Mouse (Mus musculus) ovary, postnatal 36 days (tissue): Measurements from ENCODE around the gene Rpl34.
A peak's percentile ranks its signal among the peaks of the same experiment; 100 is the strongest.

Experiments
- DNase-seq: peaks from one replicate; pipeline ENCODE4 v3.0.0; 2022; ENCODE audit warnings: low spot score, mixed read lengths

Rpl34 gene

GRCm38 (mm10) chr3:130712891-130713290 is 17.3 kb downstream of the Rpl34 start:
- no peak for DNase-seq

DNA sequence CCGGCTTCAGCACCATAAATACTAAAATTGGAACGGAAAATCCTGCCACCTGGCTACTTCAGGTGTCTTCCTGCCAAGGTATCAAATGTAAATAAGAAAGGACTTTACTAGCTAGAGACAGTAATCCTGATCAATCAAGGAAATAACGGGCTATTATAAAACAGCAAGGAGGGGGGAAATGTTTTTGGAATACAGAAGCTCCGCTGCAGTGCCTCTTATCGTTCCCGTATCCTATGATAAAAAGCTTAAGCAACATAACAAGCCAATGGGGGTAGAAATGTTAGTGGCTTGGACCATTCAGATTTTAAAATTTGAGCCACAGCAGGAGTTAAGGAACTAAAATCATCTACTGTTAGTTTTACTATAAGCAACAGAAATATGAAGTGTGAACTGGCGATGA is 20.1 kb downstream of the Rpl34 start:
- no peak for DNase-seq

DNA sequence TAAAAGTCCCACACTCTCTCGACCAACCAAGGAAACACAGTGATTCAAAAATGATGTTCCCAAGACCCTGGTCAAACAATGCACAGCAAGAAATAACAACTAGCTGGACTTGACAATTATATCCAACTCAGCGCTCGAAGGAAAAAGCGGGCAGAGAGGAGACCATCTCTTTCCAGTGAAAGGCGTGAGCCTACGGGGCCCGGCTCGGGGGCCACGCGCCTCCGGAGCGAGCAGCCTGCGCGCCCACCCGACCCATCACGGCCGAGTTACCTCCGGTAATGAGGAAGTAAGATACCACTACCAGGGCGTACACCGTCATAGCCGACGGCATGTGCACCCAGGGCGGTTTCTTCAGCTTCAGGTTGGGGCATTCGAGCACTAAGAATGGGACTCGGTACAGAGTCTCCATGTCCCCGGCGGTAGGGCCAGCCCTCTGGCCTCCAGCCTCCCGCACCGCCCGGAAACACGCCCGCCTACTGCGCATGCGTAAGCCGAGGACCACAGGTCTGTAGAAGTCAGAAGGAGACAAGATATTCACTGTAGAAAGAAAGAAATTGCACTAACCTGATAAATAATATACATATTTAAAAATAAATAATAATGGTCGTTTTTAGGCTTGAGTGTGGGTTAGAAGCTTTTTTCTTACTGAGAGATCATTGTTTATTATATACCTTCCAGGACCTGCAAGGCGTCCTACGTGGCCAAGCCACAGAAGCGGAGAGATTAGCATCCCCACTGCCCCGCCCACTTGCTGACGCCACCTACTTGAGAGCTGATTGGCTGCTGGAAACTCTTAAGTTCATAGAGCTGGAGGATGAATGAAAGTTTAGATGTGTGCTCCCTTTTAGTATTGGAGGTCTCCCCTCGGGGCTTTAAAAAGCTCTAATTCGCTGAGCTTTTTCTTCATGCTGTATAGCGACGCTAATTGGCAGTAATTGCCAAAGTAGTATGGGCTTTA is 21.0 kb downstream of the Rpl34 start, which contains the start of gene Ostc:
TSS of gene Ostc (minus strand) at position 478 of the 958 bp plus-strand sequence.
- DNase-seq = peak; percentile 91

DNA sequence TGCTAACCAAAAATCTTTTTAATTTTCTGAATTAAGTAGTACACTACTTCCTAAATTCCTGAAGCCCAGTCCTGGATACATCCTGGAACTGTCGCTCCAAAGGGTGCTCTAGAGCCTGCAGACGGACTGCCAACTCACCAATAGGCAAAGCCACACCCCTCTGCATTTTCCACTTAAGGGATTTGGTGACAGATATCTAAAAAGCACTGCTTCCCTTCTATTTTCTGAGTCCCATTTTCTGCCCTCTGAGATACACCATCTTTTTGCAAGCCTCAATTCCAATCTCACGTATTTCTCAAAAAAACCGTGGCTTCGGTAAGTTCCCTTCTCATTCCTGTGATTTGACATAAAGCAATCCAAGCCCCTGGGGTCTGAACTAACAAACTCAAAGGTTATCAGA is 21.7 kb downstream of the Rpl34 start:
- DNase-seq = no peak

DNA sequence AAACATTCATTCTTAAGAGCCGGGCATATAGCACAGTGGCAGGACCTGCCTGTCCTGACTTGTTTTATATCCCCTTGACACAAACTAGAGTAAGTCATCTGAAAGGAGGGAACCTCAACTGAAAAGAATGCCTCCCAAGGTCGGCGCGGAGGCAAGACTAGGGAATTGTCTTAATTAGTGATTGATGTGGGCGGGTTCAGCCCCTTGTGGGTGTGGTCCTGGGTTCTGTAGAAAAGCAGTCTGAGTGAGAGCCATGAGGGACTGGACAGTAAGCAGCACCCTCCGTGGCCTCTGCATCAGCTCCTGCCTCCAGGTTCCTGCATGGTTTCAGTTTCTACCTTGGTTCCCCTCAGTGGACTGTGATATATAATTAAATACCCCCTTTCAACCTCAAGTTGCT is 27.9 kb downstream of the Rpl34 start:
- no peak for DNase-seq

GRCm38 (mm10) chr3:130697622-130698021 is 32.6 kb downstream of the Rpl34 start:
- DNase-seq = no peak

GRCm38 (mm10) chr3:130694705-130695104 is 35.5 kb downstream of the Rpl34 start:
- DNase-seq = no peak

- no peak for DNase-seq
Measured at GRCm38 (mm10) chr3:130694041-130694593, 36.1 kb downstream of the Rpl34 start.

DNA sequence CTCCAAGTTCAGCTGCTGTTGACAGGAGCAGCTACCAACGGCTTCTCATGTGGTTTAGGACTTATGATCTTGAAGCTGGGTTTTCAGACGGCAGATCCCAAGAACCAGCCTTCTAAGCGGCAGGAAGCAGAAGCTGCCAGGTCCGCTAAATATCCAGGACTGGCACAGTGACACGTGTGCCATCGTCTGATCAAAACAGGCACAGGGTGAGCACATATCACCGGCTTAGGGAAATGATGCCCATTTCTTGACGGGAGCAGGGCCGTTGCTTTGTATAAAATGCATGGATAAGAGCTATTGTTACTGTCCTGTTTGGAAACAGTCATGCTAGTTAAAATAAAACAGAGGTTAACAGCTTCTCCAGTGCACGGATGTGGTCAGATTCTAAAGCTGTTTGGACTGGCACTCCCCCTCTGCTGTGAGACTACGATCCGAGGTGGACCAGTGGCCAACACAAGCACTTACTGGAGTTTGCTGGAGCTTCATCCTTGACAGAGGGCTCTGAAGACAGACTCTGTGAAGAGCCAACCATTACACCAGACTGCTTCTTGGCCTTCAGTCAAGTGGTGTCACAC is 38.5 kb downstream of the Rpl34 start:
- DNase-seq = no peak

DNA sequence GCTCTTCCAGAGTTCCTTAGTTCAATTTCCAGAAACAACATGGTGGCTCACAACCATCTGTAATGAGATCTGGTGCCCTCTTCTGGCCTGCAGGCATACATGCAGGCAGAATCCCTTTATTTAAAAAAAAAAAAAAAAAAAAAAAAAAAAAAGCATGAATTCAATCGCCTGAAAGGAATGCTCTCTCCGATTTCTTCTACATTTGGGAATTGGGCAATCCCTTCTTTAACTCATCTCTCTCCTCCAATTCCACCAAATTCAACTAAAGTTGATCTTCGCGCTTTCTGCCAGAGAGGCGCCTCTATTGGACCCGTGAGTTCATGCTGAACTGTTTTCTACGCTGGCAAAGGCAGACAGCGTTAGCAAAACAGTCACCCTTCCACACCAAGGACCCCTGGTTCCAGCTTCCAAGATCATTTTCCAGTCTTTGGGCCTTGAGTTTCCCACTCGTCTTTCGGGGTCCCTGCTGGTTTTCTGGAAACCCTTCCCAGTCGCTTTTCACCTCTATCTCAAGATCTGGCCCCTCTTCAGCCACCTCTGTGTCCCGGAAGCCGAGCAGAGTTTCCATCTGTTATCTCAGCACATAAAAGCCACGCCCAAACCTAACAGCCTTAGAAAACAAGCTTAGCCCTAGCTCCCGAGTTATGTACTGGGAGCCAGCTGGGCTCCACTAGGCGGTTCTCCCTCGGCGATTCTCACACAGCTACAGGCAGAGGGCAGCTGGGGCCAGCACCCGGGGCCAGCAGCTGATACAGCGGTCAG is 39.2 kb downstream of the Rpl34 start:
- peak; percentile 26 for DNase-seq

DNA sequence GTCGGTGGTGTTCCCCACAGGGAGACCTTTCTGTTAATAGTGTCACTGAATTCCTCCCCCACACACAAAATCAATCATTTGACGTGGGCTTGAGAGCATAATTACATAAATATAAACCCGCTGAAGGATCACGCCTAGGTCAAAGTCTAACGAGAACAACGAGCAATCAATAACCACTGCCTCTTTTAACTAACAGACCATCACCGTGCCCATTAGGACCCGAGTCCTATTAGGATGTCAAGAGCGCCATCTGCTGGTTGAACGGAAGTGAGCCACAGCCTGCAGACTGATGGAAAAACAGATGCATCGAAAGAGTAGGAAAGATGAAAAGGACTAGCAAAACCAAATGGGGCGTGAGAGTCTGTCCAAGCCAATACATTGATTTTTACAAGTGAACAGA is 40.6 kb downstream of the Rpl34 start:
- DNase-seq = peak; percentile 69

DNA sequence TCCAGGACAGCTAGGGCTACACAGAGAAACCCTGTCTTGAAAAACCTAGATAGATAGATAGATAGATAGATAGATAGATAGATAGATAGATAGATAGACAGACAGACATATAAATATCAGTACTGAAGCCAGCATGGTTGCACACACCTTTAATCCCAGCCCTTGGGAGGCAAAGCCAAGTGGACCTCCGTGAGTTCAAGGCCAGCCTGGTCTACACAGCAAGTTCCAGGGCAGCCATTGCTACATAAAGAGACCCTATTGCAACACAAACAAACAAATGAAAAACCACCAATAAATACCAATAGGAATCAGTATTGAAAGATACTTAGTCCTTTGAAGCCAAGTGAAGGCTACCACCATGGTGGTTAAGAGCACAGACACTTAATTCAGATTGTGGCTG is 43.1 kb downstream of the Rpl34 start:
- DNase-seq = no peak

GRCm38 (mm10) chr3:130685014-130685366 is 45.2 kb downstream of the Rpl34 start:
- DNase-seq = no peak

- no peak for DNase-seq
Measured at GRCm38 (mm10) chr3:130684276-130685013, 45.8 kb downstream of the Rpl34 start.

DNA sequence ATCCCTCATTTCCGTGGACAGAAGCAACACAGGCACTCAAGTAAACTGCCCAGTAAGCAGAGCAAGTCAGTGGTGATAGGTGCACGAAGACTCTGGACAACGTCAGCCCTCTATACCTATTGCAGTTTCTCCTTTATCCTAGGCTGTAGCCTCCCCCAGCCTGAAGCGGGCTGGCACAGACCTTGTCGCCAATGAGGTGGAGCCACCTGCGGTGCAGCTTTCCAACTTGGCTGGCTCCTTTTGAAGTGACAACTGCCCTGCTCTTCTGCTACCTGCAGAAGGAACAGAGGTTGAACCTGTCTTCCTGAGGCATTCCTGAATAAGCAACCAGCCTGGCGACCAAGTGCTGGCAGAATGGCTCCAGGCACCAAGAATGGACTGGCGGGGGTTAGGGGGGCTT is 46.4 kb downstream of the Rpl34 start:
- no peak for DNase-seq

DNA sequence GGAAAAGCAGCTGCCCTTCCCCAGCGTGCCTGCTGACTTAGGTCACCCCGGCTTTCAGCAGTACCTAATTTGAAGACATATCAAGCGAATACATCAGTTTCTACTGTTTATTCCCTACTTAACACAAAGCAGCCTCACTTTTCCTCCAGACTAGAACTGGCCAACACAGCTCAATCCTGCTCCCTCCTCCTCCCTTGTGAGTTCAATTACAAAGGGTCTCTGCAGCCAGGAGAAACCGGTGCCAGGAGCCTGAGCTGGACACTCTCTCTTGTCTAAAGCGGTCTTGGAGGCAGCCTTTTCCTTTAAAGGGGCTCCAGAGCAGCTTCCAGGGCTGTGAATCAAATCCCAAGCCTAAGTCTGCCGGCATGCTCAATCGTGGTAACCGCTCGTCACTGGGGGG is 48.0 kb downstream of the Rpl34 start:
- no peak for DNase-seq

DNA sequence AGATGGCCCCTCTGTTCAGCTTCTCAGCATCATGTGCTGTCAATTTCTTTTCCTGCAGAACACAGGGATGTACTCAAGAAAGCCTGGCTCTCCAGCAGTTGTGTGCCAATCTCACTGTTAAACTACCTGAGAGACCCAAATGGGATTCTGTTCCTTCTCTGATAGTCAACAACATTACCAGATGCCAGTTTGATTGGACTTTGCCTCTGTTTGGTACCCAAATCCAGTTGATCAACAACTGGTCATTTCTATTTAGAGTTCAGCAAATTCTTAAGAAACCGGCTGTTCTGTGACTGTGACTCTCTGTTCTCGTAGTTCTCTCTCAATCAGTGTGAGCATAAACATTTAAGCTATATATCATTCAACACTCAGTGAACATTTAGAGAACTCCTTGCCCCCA is 49.0 kb downstream of the Rpl34 start:
- DNase-seq = no peak

DNA sequence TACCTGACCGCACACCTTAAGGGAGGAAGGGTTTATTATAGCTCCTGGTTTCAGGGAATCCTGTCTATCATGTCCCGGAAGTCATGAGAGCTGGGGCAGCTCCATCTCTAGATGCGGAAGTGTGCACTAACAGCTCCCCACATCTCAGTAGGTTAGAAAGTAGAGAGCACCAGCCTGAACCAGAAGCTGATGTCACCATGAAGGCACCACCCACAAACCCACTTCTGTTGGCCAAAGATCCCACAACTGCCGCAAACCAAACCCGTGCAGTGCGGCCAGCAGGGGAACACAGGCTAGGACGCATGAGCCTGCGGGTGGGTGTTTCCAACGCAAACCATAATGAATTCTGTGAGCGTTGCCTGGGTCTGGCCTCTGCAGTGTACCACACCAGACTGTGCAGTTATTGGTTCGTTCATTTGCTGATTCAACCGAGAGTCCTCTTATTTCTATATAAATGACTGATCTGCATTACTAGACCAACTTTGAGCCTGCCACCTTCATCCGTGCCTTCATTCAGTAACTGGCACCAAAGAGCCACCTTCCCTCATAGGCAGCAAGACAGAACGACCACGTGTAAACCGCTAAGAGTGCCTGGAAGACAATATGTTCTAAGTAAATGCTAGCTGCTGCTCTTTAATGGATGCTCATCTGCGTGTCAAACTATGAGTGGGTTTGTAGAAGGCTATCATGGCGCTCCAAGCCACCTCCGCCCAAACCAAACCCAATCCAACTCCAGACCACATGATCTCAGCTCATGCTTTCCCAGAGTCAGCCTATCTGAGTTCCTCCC is 52.3 kb downstream of the Rpl34 start:
- no peak for DNase-seq
